Mouse (Mus musculus) left cerebral cortex, postnatal 4 days (tissue): ENCODE results near the gene Ate1. TPM values are rescaled to one million over a fixed set of nuclear protein-coding genes. Genes with fewer than 3 reads are reported as not detected.

Experiments used
- total RNA-seq, 2 experiments: library from RNA; stranded (reverse); gene quantifications; 2 replicates each; pipeline ENCODE4 v1.2.3; 2021

Gene Ate1
- total RNA-seq, 2 experiments from 2014 or later = 57.1 to 61.9 TPM

Other genes with a start within 250 kb of the Ate1 start
- gene Nsmce4a, start 52.7 kb upstream of the Ate1 start, total RNA-seq = 10 to 100 TPM; 36.1 to 38.3 TPM
- gene Tacc2, start 57.1 kb upstream of the Ate1 start, total RNA-seq = 100 to 1,000 TPM; 101 to 102 TPM